Mouse (Mus musculus): ENCODE data around the gene Ggt6. TPM values are rescaled to one million over a fixed set of nuclear protein-coding genes. Genes with fewer than 3 reads are reported as not detected.

The Ggt6 gene
- polyA plus RNA-seq, 1 experiment from 2014 or later, result not detected

DNA sequence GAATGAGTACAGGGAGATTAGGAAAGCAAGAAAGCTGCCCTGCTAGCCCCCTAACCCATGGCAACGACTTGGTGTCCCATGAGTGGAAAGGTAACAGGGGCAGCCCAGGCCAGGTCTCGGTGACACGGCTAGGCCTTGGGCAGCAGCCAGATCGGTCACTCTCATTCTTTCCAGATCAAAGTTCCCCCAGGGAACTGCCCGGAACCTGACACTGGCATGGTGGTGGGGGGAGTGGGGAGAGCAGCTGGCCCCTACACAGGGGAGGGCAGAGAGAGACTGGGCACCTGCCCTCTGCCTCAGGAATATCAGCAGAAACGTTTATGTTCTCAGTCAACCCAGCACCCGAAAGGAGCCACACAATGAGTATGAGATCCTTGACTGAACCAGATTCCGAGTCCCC lies 17.1 kb upstream of the Ggt6 start:
- WGBS, result 32% methylated on average over 8 of the region's 8 CpGs
- ATAC-seq (ENCODE audit: insufficient number of reproducible peaks, insufficient read depth, low FRiP score, low read depth), result no peak
- Histone ChIP-seq H3K9ac (ENCODE audit: low read length) (no peak overlapping the region; the same call in 1 of the 2 replicates), H3K27ac (replicated peaks in 1 of 2; ENCODE audit: control insufficient read depth in 1 of 2, insufficient read depth in 1 of 2, low read depth in 2 of 2, low read length in 2 of 2) (0 out of 4 replicates have a peak overlapping the region, but pooled peaks of 1 of the 2 experiments have one; percentile 68), H3K27me3 (ENCODE audit: control insufficient read depth, insufficient read depth, low read length) (no peaks in the 10 kb centered on the region), H3K4me1 (ENCODE audit: control insufficient read depth in 2 of 2, insufficient read depth in 2 of 2, low read length in 2 of 2) (peaks cover 51 to 56% of the 10 kb centered on the region in 2 experiments), H3K4me3 (ENCODE audit: control insufficient read depth in 1 of 2, insufficient read depth in 1 of 2, low read depth in 1 of 2, low read length in 2 of 2) (no peak overlapping the region), H3K4me2 (ENCODE audit: low read length) (no peak overlapping the region), H3K9me3 (ENCODE audit: control insufficient read depth, low read length) (no peaks in the 10 kb centered on the region), H3K36me3 (ENCODE audit: control insufficient read depth, insufficient read depth, low read length) (no peaks in the 10 kb centered on the region)

DNA sequence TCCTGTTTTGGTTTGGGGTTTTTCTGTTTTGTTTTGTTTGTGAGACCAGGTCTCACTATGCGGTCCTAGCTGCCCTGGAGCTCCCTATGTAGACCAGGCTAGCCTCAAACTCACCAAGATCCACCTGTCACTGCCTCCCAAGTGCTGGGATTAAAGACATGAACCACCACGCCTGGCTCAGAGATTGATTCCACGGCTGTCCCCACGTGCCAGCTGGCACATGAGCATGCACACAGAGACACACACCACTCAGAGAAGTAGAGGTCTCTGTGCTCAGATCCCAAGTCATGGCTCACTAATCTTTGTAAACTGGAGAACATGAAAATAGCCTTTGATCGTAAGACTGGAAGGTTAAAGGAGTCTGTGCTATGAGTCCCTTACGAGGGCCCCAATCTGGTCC lies 16.3 kb upstream of the Ggt6 start:
- Histone ChIP-seq H3K4me1 (ENCODE audit: control insufficient read depth in 2 of 2, insufficient read depth in 2 of 2, low read length in 2 of 2) (peaks cover 43 to 48% of the 10 kb centered on the region in 2 experiments), H3K36me3 (ENCODE audit: control insufficient read depth, insufficient read depth, low read length) (no peaks in the 10 kb centered on the region), H3K27me3 (ENCODE audit: control insufficient read depth, insufficient read depth, low read length) (no peaks in the 10 kb centered on the region), H3K9me3 (ENCODE audit: control insufficient read depth, low read length) (no peaks in the 10 kb centered on the region), H3K4me3 (ENCODE audit: control insufficient read depth in 1 of 2, insufficient read depth in 1 of 2, low read depth in 1 of 2, low read length in 2 of 2) (no peak overlapping the region), H3K27ac (replicated peaks in 1 of 2; ENCODE audit: control insufficient read depth in 1 of 2, insufficient read depth in 1 of 2, low read depth in 2 of 2, low read length in 2 of 2) (no peak overlapping the region), H3K9ac (ENCODE audit: low read length) (no peak overlapping the region), H3K4me2 (ENCODE audit: low read length) (no peak overlapping the region)
- WGBS, result 88% methylated on average over 6 of the region's 6 CpGs
- no peak for ATAC-seq (ENCODE audit: insufficient number of reproducible peaks, insufficient read depth, low FRiP score, low read depth)

DNA sequence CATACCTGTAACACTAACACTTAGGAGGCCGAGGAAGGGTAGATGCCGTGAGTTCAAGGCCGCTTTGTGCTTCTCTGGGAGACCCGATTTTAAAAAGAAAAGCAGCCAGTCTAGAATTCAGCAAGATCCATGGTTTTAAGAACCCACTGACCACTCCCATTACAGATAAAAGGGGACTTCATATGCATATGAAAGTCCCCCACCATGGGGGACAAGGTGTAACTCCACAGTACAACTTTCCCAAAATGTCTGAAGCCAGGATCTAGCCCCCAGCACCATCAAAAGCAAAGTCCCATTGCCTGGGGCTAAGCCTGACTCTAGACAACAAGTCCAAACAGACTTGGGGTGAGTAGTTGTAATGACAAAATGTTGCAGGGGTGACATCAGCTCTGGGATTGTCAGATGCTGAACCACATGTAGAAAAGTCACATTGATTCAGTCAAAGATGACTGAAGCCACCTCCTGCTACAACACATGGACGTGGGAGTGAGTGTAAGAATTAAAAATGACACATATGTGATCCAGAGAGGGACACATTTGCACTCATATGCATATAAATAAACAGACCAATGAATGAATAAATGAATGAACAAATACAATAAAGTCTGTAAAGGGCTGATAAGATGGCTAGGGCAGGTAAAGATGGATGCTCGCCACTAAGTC lies 14.7 kb upstream of the Ggt6 start:
- 89% methylated on average over 6 of the region's 6 CpGs for WGBS
- Histone ChIP-seq H3K9ac (ENCODE audit: low read length) (no peak overlapping the region), H3K4me1 (ENCODE audit: control insufficient read depth in 2 of 2, insufficient read depth in 2 of 2, low read length in 2 of 2) (peaks cover 28 to 33% of the 10 kb centered on the region in 2 experiments), H3K27ac (replicated peaks in 1 of 2; ENCODE audit: control insufficient read depth in 1 of 2, insufficient read depth in 1 of 2, low read depth in 2 of 2, low read length in 2 of 2) (no peak overlapping the region), H3K4me3 (ENCODE audit: control insufficient read depth in 1 of 2, insufficient read depth in 1 of 2, low read depth in 1 of 2, low read length in 2 of 2) (no peak overlapping the region), H3K36me3 (ENCODE audit: control insufficient read depth, insufficient read depth, low read length) (no peaks in the 10 kb centered on the region), H3K9me3 (ENCODE audit: control insufficient read depth, low read length) (no peaks in the 10 kb centered on the region), H3K4me2 (ENCODE audit: low read length) (no peak overlapping the region), H3K27me3 (ENCODE audit: control insufficient read depth, insufficient read depth, low read length) (no peaks in the 10 kb centered on the region)
- no peak for ATAC-seq (ENCODE audit: insufficient number of reproducible peaks, insufficient read depth, low FRiP score, low read depth)

DNA sequence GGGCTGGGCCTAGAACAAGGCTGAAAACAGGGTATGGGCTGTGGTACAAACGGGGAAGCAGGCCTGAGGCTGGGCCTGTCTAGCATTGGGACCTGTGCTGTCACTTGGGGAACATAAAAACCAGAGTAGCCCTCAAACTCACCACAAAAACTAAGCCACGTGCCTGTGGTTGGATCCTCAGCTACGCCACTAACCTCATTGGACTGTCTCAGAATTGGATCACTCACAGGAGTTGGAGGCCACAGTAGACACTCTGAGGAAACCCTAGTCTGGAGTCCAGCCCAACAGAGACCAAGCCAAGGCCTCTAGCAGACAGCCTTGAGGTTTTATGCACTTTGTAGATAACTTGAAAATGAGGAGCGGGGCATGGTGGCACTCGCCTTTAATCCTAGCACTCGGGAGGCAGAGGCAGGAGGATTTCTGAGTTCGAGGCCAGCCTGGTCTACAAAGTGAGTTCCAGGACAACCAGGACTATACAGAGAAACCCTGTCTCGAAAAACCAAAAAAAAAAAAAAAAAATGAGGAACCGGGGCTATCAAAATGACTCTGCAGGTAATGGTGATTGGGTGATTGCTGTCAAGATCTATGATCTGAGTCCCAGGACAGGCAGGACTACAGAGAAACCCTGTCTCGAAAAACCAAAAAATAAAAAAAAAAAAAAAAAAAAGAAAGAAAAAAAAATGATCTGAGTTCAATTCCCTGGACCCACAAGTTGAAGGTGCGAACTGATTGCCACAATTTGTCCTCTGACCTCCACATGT lies 13.6 kb upstream of the Ggt6 start:
- Histone ChIP-seq H3K4me2 (ENCODE audit: low read length) (no peak overlapping the region), H3K36me3 (ENCODE audit: control insufficient read depth, insufficient read depth, low read length) (no peaks in the 10 kb centered on the region), H3K27ac (replicated peaks in 1 of 2; ENCODE audit: control insufficient read depth in 1 of 2, insufficient read depth in 1 of 2, low read depth in 2 of 2, low read length in 2 of 2) (no peak overlapping the region), H3K4me1 (ENCODE audit: control insufficient read depth in 2 of 2, insufficient read depth in 2 of 2, low read length in 2 of 2) (peaks cover 22 to 23% of the 10 kb centered on the region in 2 experiments), H3K9me3 (ENCODE audit: control insufficient read depth, low read length) (no peaks in the 10 kb centered on the region), H3K27me3 (ENCODE audit: control insufficient read depth, insufficient read depth, low read length) (no peaks in the 10 kb centered on the region), H3K9ac (ENCODE audit: low read length) (no peak overlapping the region), H3K4me3 (ENCODE audit: control insufficient read depth in 1 of 2, insufficient read depth in 1 of 2, low read depth in 1 of 2, low read length in 2 of 2) (no peak overlapping the region)
- ATAC-seq (ENCODE audit: insufficient number of reproducible peaks, insufficient read depth, low FRiP score, low read depth), result no peak
- WGBS, result 90% methylated on average over 11 of the region's 11 CpGs

DNA sequence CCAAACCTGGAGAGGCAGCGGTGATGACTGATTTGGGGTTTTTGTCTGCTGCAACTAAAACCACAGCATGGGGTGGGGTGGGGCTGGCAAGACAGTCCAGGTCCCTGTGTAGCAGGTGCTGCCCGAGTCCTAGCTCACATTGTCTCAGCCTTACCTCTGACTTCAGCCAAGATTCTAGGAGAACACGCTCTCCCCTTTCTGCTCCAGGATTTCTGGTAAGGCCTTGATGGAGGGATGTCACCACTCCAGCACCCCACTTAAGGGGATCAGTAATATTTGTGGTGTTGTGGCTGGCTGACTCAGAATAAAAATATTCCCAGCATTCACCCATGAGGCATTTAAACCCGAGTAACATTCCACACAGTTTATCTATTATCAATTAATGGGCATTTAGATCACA lies 11.6 kb upstream of the Ggt6 start:
- Histone ChIP-seq H3K36me3 (ENCODE audit: control insufficient read depth, insufficient read depth, low read length) (no peaks in the 10 kb centered on the region), H3K27me3 (ENCODE audit: control insufficient read depth, insufficient read depth, low read length) (no peaks in the 10 kb centered on the region), H3K4me2 (ENCODE audit: low read length) (no peak overlapping the region), H3K9ac (ENCODE audit: low read length) (no peak overlapping the region), H3K4me1 (ENCODE audit: control insufficient read depth in 2 of 2, insufficient read depth in 2 of 2, low read length in 2 of 2) (peaks cover 3% of the 10 kb centered on the region in 2 experiments; a peak in 2 of 4 replicates), H3K27ac (replicated peaks in 1 of 2; ENCODE audit: control insufficient read depth in 1 of 2, insufficient read depth in 1 of 2, low read depth in 2 of 2, low read length in 2 of 2) (no peak overlapping the region), H3K9me3 (ENCODE audit: control insufficient read depth, low read length) (no peaks in the 10 kb centered on the region), H3K4me3 (ENCODE audit: control insufficient read depth in 1 of 2, insufficient read depth in 1 of 2, low read depth in 1 of 2, low read length in 2 of 2) (no peak overlapping the region)
- no peak for ATAC-seq (ENCODE audit: insufficient number of reproducible peaks, insufficient read depth, low FRiP score, low read depth)
- 74% methylated on average over 4 of the region's 4 CpGs for WGBS

DNA sequence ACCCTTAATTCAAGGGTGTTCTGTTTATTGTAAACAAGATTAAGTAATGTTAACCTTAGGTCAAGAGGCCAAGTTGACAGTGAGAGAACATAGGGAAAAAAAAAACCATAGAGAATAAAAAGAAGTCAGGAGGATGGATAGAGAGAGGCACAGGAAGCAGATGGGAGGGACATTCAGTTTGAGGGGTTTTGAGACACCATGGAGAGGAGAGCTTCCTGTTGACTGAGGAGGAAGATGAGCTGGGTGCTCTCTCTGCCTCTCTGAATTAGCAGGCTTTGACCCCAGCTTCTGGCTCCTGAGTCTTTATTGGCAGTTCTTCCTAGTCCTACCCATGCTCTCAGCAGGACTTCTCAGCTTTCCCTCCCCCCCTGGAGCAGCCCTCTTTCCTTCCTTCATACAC lies 10.1 kb upstream of the Ggt6 start:
- Histone ChIP-seq H3K9ac (ENCODE audit: low read length) (no peak overlapping the region), H3K27ac (replicated peaks in 1 of 2; ENCODE audit: control insufficient read depth in 1 of 2, insufficient read depth in 1 of 2, low read depth in 2 of 2, low read length in 2 of 2) (no peak overlapping the region), H3K4me1 (ENCODE audit: control insufficient read depth in 2 of 2, insufficient read depth in 2 of 2, low read length in 2 of 2) (0 out of 4 replicates have a peak, but pooled peaks cover 0 to 2% of the 10 kb centered on the region in 2 experiments), H3K4me2 (ENCODE audit: low read length) (no peak overlapping the region), H3K4me3 (ENCODE audit: control insufficient read depth in 1 of 2, insufficient read depth in 1 of 2, low read depth in 1 of 2, low read length in 2 of 2) (no peak overlapping the region), H3K27me3 (ENCODE audit: control insufficient read depth, insufficient read depth, low read length) (no peaks in the 10 kb centered on the region), H3K9me3 (ENCODE audit: control insufficient read depth, low read length) (no peaks in the 10 kb centered on the region), H3K36me3 (ENCODE audit: control insufficient read depth, insufficient read depth, low read length) (no peaks in the 10 kb centered on the region)
- no peak for ATAC-seq (ENCODE audit: insufficient number of reproducible peaks, insufficient read depth, low FRiP score, low read depth)

DNA sequence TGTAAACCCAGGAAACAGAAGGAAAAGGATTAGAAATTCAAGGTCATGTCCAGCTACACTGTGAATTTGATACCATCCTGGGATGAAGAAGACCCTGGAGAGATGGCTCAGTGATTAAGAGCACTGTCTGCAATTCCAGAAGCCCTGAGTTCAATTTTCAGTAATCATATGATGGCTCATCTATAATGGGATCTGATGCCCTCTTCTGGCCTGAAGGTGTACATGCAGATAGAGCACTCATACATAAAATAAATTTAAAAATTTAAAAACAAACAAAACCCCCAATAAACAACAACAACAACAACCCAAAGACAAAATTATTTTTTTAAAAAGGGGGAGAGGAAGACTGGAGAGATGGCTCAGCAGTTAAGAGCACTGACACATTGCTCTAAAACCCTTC lies 8.4 kb upstream of the Ggt6 start:
- no peak overlapping the region for H3K9ac ChIP-seq (ENCODE audit: low read length)
- 0 out of 4 replicates have a peak, but pooled peaks cover 0 to 2% of the 10 kb centered on the region in 2 experiments for H3K4me1 ChIP-seq (ENCODE audit: control insufficient read depth in 2 of 2, insufficient read depth in 2 of 2, low read length in 2 of 2)
- H3K36me3 ChIP-seq (ENCODE audit: control insufficient read depth, insufficient read depth, low read length), result no peaks in the 10 kb centered on the region
- no peak for ATAC-seq (ENCODE audit: insufficient number of reproducible peaks, insufficient read depth, low FRiP score, low read depth)
- H3K4me3 ChIP-seq (ENCODE audit: control insufficient read depth in 1 of 2, insufficient read depth in 1 of 2, low read depth in 1 of 2, low read length in 2 of 2), result no peak overlapping the region
- no peak overlapping the region for H3K27ac ChIP-seq (replicated peaks in 1 of 2; ENCODE audit: control insufficient read depth in 1 of 2, insufficient read depth in 1 of 2, low read depth in 2 of 2, low read length in 2 of 2)
- no peaks in the 10 kb centered on the region for H3K27me3 ChIP-seq (ENCODE audit: control insufficient read depth, insufficient read depth, low read length)
- H3K9me3 ChIP-seq (ENCODE audit: control insufficient read depth, low read length), result no peaks in the 10 kb centered on the region
- H3K4me2 ChIP-seq (ENCODE audit: low read length), result no peak overlapping the region
